Mouse (Mus musculus) activated CD4-positive, CD25-positive, alpha-beta regulatory T cell, adult 4 months (primary cell): ENCODE measurements around the gene Krtap1-3. TPM values are rescaled to one million over a fixed set of nuclear protein-coding genes. Genes with fewer than 3 reads are reported as not detected.
"Not testable (repeated sequence)": the region's sequence is repeated elsewhere in the genome, so short reads cannot be mapped to it uniquely, and the experiment has no call there.

ENCODE experiments used
- ATAC-seq: one replicate; pipeline ENCODE4 v1.8.0; 2017
- polyA plus RNA-seq, 2 experiments: library from polyadenylated mRNA; unstranded; fragments of 100-300 nt; shearing (Covaris generic); gene quantifications; one replicate each; pipeline ENCODE4 v1.2.1; 2017

The Krtap1-3 gene
- not detected for polyA plus RNA-seq

GRCm38 (mm10) chr11:99590981-99591380, at the start of gene Krtap1-3:
Gene Krtap1-3, minus strand, starts transcription at chr11:99591339.
- no peak for ATAC-seq

- no peak for ATAC-seq
Observed at GRCm38 (mm10) chr11:99640926-99641325, 49.8 kb upstream of the Krtap1-3 start.

DNA sequence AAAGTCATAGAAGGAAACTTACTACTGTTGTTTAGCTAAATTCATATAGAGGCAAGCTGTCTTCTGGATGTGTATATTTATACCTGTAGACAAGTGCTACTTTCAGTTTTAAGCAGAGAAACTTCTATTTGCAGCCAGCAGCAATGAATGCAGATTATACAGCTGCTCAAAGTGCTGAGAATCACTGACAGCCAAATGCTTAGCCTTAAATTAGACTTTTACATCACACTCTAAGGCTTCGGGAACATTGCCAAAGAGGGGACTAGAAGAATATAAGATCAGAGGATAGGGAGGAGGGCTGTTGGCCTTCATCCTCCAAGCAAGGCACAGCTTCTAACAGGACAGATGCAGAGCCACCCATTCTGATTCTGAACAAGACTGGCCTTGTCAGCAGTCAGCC, 45.9 kb upstream of the Krtap1-3 start:
- no peak for ATAC-seq

DNA sequence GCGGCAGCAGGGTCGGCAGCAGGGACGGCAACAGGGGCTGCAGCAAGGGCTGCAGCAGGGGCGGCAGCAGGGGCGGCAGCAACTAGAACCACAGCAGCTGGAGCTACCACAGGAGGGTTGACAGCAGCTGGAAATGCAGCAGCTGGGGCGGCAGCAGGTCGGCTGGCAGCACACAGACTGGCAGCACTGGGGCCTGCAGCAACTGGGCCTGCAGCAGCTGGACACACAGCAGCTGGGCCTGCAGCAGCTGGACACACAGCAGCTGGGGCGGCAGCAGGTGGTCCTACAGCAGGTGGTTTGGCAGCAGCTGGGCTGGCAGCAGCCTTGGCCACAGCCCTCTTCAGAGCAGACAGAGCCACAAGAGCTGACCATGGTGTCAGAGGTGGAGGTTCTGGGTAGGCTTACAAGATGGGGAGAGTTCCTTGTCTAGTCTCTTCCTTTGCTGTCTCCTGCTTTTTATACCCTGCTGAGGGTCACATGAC, 43.6 kb upstream of the Krtap1-3 start, which contains the start of gene Krtap4-2:
TSS of gene Krtap4-2 (minus strand) at position 432 of the 482 bp plus-strand sequence.
- no peak for ATAC-seq

DNA sequence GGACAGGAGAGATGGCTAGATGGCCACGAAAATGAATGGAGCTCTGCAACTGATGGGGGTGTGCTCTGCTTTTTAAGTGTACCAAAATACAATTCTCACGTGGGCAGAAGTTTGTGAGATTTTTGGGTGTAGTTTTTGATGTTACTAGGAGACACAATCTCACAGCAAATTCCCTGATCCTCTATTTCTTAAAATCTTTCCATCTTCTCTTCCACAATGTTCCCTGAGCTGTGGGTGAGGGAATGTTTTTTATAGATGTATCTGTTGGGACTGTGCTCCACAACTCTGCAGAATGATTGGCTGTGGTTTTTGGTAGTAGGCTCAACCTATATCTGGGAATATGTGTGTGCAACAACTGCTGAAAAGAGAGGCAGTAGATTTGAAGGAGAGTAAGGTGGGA, 42.2 kb upstream of the Krtap1-3 start:
- no peak for ATAC-seq

DNA sequence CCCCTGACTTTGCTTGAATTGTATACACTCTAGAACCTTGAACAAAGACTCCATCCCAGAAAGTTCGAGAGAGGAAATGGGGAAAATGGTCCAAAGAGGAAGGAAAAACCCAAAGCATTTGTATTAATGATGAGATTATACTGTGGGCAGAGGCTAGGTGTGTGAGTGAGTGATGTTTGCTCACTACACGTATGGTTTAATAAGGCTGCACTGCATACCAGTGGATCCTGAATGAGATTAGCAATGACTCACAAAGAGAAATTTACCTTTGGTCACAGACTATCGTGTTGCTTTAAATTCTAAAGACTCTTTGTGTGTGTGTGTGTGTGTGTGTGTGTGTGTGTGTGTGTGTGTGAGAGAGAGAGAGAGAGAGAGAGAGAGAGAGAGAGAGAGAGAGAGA, 39.8 kb upstream of the Krtap1-3 start:
- ATAC-seq, result no peak

- no peak for ATAC-seq
Observed at GRCm38 (mm10) chr11:99628138-99628537, 37.0 kb upstream of the Krtap1-3 start, which contains the start of gene Krtap4-1. Gene Krtap4-1, minus strand, starts transcription at chr11:99628238.

DNA sequence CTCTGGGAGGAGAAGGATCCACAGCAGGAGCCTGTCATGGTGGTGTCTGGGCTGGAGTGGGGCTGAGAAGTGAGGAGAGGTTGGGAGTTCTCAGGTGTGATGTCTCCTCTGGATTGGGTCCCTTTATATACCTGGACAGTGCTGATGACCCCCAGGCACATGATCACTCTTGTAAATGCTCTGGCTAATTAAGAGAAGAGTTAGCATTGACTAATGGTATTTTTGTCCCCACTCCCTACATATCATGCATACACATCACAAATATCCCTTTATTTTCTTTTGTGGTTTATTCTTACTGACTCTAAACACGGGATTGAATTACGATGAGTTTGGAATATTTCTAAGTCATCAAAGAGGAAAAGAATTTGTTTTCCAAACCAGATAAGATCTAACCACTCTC, 29.2 kb upstream of the Krtap1-3 start, which contains the start of gene Gm11562:
TSS of gene Gm11562 (minus strand) at position 101 of the 400 bp plus-strand sequence.
- ATAC-seq, result no peak

- ATAC-seq, result no peak
Observed at GRCm38 (mm10) chr11:99614796-99615363, 23.7 kb upstream of the Krtap1-3 start, which contains the start of gene Krtap2-4. Gene Krtap2-4, minus strand, starts transcription at chr11:99614846.

DNA sequence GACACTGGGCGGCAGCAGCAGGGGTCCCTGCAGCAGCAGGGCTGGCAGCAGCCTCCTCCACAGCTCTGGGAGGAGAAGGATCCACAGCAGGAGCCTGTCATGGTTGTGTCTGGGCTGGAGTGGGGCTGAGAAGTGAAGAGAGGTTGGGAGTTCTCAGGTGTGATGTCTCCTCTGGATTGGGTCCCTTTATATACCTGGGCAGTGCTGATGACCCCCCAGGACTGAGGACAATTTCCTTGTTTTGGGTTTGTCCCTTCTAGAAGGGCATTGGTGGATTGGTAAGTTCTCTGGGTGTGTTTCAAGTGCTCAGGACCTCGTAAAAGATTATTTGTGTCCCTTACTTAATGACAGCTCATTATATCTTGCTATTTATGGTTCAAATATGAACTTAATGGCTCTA, 18.9 kb upstream of the Krtap1-3 start, which contains the start of gene Gm11937:
TSS of gene Gm11937 (minus strand) at position 101 of the 400 bp plus-strand sequence.
- not testable (repeated sequence) for ATAC-seq

DNA sequence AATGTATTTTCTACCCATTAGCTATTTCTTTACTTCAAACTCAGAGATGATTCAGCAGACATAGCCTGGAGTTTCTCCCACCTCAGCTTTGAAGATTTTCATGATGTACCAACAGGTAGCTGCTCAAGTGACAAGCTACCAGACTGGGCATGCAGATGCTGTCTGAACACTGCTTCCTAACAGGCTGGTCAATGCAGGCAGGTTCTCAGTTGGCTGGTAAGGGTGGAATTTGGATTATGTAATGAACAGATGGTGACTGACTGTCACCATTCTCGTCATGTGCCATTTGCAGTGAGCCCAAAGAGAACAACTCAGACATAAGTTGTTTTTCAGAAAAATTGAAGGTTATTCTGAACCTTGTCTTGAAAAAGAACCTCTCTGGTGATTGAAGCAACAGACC, 18.0 kb upstream of the Krtap1-3 start:
- no peak for ATAC-seq

- not testable (repeated sequence) for ATAC-seq
Observed at GRCm38 (mm10) chr11:99603208-99603607, 12.1 kb upstream of the Krtap1-3 start, which contains the start of gene Gm11938. Gene Gm11938, minus strand, starts transcription at chr11:99603308.

GRCm38 (mm10) chr11:99597742-99598141, 6.6 kb upstream of the Krtap1-3 start, which contains the start of gene Krtap9-3:
Gene Krtap9-3, minus strand, starts transcription at chr11:99598105.
- not testable (repeated sequence) for ATAC-seq

DNA sequence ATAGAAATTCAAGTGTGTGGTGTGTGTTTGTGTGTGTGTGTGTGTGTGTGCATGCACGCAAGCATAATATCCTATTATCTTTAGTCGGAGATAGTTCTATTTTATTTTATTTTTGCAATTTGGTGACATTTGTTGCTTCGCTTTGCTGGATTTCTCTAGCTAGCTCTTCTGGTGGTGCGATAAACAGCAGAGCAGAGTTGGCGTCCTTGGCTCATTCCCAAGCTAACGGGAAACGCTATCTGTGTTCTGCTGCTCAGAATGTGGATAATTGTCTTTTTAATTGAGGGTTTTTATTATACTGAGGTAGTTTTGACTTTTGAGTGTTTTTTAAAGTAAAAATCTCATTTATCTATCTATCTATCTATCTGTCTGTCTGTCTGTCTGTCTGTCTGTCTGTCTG, 6.0 kb downstream of the Krtap1-3 start:
- ATAC-seq, result no peak

DNA sequence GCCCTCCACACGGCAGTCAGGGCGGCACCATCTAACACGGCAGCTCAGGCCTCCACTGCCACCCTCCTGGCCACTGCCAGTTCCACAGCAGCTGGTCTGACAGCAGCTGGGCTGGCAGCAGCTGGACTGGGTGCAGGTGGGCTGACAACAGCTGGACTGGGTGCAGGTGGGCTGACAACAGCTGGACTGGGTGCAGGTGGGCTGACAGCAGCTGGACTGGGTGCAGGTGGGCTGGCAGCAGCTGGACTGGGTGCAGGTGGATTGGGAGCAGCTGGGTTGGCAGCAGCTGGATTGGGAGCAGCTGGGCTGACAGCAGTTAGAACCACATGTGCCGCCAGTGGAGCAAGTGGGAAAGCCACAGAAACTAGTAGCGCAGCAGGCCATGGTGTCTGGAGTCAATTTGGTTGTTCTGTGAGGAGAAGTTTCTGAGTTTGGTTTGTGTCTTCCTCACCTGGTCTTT, 7.9 kb downstream of the Krtap1-3 start, which contains the start of gene Krtap1-4:
TSS of gene Krtap1-4 (minus strand) at position 410 of the 460 bp plus-strand sequence.
- ATAC-seq, result no peak

DNA sequence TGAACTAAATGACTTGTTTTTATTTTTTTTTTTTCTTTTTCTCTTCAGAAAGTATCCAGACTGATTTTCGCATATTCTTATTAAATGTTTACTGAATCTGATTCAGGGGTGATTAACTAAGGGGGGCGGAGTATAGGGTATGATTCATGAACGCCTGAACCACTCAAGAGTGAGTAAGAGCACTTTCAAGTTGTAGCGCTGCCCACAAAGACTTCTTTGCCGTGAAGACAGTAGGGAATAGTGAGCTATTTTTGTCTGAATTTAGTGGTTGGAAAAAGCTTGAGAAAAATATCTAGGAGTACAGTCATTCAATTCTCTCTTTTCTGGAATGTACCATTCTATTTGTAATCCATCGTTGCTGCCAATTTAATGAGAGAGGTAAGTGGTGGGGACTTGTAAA, 9.6 kb downstream of the Krtap1-3 start:
- ATAC-seq, result no peak

- no peak for ATAC-seq
Observed at GRCm38 (mm10) chr11:99581051-99581450, 10.1 kb downstream of the Krtap1-3 start.

DNA sequence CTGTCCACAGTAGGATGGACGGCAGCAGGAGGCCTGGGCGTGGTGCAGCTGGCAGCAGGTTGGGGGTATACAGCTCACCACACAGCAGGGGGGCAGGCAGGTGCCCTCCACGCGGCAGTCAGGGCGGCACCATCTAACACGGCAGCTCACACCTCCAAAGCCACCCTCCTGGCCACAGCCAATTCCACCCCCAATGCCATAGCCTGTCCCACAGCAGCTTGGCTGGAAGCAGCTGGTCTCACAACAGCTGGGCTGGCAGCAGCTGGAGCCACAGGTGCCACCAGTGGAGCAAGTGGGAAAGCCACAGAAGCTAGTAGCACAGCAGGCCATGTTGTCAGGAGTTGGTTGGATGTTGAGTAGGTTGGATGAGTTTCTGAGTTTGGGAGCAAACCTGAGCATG, 10.5 kb downstream of the Krtap1-3 start, which contains the start of gene Krtap1-5:
TSS of gene Krtap1-5 (minus strand) at position 381 of the 400 bp plus-strand sequence.
- ATAC-seq, result no peak

GRCm38 (mm10) chr11:99574106-99574505, 17.0 kb downstream of the Krtap1-3 start:
- no peak for ATAC-seq

DNA sequence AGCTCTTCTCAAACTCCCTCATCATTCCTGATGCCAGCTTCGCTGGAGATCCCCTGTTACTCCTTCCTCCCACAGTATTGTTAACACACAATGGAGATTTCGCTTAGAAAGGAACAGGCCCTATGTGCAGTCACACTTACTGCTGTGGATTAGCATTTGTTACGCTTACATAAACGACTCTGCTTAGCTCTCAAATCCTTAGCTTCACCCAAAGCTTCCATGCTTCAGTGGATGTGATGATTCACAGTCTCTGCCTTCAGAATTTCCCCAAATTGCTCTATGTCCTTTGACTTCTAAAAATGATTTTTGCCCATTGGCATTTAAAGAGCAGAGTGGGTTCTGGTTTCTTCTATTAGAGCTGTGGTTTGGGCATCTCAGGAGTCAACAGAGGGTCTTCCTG, 18.0 kb downstream of the Krtap1-3 start:
- ATAC-seq, result no peak

DNA sequence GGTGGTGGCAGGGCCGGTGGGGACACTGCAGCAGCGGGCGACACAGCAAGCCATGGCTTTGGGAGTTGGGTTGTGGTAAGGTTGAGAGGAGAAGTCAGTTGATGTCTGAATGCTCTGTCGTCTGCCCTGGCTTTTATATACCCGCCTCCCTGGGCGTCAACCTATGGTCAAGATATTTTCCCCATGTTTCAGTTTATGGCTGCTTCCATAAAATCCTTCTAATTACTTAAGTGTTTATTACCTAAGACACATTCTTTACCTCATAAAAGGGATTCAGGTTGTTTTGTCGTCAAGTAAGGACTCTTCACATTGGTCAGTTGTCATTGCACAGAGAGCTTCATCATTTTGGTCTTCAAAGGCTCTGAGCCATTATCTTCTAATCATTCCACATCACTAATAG, 24.6 kb downstream of the Krtap1-3 start, which contains the start of gene Krtap3-1:
TSS of gene Krtap3-1 (minus strand) at position 101 of the 400 bp plus-strand sequence.
- no peak for ATAC-seq

DNA sequence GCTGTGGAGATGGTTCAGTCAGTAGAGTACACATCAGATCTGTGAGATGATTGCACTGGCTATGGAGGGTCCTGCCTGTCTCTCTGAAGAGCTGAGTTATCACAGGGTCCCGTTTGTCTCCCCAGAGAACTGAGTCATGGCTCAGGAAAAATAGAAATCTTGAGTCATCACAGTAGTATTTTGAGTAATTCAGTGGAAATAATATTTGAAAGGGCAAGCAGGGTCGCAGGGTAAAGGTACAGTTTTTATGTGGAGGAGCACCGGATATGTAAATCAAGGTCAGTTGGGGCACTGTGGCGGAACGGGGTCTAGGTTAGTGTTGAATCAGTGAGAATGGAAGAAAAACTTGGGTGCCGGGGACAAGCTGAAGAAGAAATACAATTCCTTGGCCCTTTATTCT, 28.6 kb downstream of the Krtap1-3 start:
- no peak for ATAC-seq

GRCm38 (mm10) chr11:99559366-99559765, 31.8 kb downstream of the Krtap1-3 start, which contains the start of gene Gm11939:
Gene Gm11939, minus strand, starts transcription at chr11:99559466.
- ATAC-seq, result no peak
